Mouse (Mus musculus) megakaryocyte-erythroid progenitor cell, adult 5 weeks (primary cell): ENCODE data around the gene Ankrd61. TPM values are rescaled to one million over a fixed set of nuclear protein-coding genes. Genes with fewer than 3 reads are reported as not detected.

Experiments
- polyA plus RNA-seq: library from polyadenylated mRNA; stranded (reverse); fragments of >175 nt; gene quantifications from 2 replicates; pipeline ENCODE4 v1.2.3, GENCODE M21; 2012

Gene Ankrd61
- polyA plus RNA-seq = 0.14 TPM in 1 of 2 replicates, not detected in the other

DNA sequence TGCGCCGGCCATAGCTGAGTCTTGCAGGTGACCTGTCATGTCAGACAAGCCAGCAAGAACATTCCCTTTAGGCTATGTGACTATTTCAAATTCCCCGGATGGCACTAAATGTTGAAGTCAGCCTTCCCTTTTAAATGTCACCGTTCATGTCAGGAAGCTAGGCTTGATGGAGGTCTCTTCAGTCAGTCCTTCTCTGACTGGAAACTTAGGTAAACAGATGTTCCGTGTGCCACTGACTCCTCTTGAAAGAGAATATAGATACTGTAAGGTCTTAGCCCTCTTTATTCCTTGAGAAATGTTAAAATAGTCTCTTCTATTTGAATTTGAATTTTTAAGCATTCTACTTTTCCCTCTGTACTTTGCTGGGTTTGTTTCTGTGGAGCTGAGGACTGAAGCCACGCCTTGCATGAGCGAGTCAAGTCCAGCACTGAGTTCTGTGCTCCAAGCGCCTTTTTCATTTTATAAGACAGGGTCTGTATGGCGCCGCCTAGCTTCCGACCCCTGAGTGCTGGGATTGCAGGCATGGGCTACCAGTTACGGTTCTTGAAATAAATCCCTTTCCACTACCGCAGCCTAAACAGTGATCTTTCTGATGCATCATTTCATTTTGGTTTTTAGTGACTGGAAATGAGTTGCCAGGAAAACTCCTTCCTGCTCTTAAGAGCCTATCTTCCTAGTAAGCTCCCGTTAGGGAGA, at the start of gene Ankrd61:
Gene Ankrd61 (minus strand): TSS at position 51 of the 696 bp plus-strand sequence.

DNA sequence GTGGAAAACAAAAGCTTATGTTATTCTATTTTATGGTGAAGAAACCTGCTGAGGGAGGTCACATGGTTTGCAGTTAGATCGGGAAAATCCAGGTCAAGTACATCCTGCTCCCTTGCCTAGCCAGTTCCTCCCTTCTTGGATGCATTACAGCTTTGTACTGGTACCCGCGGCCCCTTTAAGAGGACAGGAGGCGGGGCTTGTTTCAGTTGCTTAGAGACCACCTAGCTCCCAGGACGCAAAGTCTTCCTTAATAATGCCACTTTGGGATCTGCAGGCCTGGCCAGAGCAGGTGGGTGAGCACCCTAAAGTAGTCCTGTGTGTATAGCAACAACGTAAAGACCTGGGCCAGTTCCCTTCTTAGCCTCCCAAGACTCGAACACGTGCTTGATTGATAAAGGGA, 35.3 kb upstream of the Ankrd61 start, which contains the start of gene Rsph10b:
Gene Rsph10b (plus strand): TSS at position 205 of the 400 bp plus-strand sequence.

DNA sequence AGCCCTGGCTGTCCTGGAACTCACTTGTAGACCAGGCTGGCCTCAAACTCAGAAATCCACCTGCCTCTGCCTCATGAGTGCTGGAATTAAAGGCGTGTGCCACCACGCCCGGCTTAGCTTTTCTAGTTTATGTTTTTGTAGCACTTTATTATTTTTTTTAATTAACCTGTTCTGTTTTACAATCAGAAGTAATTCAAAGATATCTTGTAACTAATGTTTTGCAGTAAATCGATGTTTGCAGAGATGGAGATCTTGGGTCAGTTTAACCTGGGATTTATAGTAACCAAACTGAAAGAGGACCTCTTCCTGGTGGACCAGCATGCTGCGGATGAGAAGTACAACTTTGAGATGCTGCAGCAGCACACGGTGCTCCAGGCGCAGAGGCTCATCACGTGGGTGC, 30.4 kb upstream of the Ankrd61 start, which contains the start of gene Gm42421:
Gene Gm42421 (plus strand): TSS at position 301 of the 400 bp plus-strand sequence.

DNA sequence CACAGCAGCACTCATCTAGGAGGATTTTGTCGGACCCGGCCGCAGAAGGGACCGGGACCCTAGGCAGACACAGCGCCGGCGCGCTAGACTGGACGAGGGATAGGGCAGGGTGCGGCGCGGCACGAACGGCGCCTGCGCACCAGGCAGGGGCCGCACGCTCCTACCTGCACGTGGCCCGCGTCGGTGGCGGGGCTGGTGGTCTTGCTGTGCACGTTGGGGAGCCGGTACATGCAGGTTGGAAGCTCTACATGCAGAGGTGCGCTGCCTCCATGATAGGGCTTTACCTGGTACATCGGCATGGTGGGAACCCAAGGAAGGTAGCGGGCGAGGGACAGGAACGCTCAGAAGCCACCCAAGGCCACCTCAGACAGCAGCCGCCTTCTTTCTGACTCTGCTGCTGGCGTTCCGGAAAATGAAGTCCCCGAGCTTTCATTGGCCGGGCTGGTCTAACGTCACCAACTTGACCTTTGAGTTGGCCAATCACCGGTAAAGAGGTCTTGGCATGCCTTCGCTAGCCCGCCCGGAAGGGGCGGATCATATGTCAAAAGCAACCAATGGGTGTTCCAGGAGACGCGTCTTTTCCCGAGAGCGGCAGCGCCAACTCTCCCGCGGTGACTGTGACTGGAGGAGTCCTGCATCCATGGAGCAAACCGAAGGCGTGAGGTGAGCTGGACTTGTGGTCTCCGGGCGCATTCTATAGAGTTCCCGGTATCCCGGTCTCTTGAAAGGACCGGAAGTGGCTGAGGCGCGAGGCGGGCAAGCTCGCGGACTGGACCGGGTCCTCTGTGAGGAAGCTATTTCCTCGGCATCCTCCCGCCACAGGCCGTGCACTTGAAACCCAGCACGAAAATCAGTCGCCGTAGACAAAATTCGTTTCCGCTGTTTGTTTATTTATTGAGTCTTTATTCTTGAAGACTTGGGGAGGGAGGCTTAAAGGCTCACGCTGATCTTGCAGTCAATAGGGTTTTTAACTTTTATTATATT, 12.2 kb upstream of the Ankrd61 start, which contains the start of the genes Aimp2 and Pms2:
Gene Aimp2 (minus strand): TSS at position 431 of the 984 bp plus-strand sequence.
Gene Pms2 (plus strand): TSS at position 548 of the 984 bp plus-strand sequence.

Other genes with a start within 250 kb of the Ankrd61 start
- gene Usp42, start 165.4 kb downstream of the Ankrd61 start, polyA plus RNA-seq = 30.9 and 33.1 TPM in 2 replicates
- gene Eif2ak1, start 79.9 kb downstream of the Ankrd61 start, polyA plus RNA-seq = 16.5 and 21.0 TPM in 2 replicates
- 44.1 and 49.6 TPM in 2 replicates for gene Aimp2, start 12.2 kb upstream of the Ankrd61 start, polyA plus RNA-seq
- 1.5 and 1.9 TPM in 2 replicates for gene Pms2, start 12.3 kb upstream of the Ankrd61 start, polyA plus RNA-seq
- gene Gm42421, start 30.5 kb upstream of the Ankrd61 start, polyA plus RNA-seq = not detected in 2 replicates
- gene Rsph10b, start 35.4 kb upstream of the Ankrd61 start, polyA plus RNA-seq = not detected in 2 replicates
- gene Ccz1, start 117.2 kb upstream of the Ankrd61 start, polyA plus RNA-seq = 56.6 and 57.9 TPM in 2 replicates
- gene Ocm, start 129.0 kb upstream of the Ankrd61 start, polyA plus RNA-seq = not detected in 2 replicates
- 7.1 and 9.3 TPM in 2 replicates for gene Lmtk2, start 202.8 kb upstream of the Ankrd61 start, polyA plus RNA-seq